Mouse (Mus musculus) olfactory bulb, adult 2 months (tissue): ENCODE measurements at regions not wholly inside any gene's neighbourhood (a gene's known extent, or its start where the extent isn't known, plus 50 kb on each side); places are given as distances from the start of the nearest gene placed in this dataset.

Experiments used
- CTCF ChIP-seq: fragments of 200-500 bp; IDR thresholded peaks from 2 replicates; pipeline ENCODE4 v1.5.1; 2012; ENCODE audit warnings: low read depth, mild to moderate bottlenecking, low read length, moderate library complexity; ENCODE audit not compliant: insufficient read depth
- POLR2A ChIP-seq: fragments of 200-500 bp; IDR thresholded peaks from 2 replicates; pipeline ENCODE4 v1.6.1; 2012; ENCODE audit warnings: mild to moderate bottlenecking, low read depth, low read length, moderate library complexity; ENCODE audit not compliant: insufficient read depth

DNA sequence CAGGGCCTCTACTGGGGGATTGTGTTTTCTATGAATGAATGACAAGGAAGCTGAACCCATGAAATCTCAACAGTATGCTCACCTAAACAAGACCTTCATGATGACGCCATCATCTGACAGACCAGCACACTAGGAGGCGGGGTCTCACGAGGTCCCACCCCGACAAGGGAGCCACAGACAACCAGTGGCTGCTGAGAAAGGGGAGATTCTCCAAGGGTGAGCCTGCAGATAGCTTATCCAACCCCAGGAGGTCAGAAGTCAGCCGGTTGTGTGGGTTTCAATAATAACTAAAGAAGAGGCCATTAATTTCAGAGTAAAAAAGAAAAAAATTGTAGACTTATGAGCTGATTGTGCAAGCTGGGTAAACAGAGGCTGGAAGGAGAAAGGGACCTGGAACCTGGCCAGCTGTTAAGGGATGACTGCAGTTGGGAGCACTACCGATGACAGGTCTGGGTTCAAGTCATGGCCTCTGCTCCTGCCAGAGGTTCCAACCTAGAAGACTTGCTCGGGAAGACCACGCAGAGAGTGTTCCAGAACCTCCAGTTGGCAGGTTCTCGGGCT lies 90.5 kb downstream of the 1700001O22Rik start:
- no peak for TF ChIP-seq POLR2A
- TF ChIP-seq CTCF, result no peak
